Mouse (Mus musculus) ES-E14 (cell line): Measurements from ENCODE around the gene 2300003K06Rik.
"Not testable (repeated sequence)": the region's sequence is repeated elsewhere in the genome, so short reads cannot be mapped to it uniquely, and the experiment has no call there.

Source experiments
- CHD2 ChIP-seq: IDR thresholded peaks from 2 replicates; pipeline ENCODE4 v1.6.1; 2014; ENCODE audit warnings: mild to moderate bottlenecking, low read depth, low read length, inconsistent platforms
- MAFK ChIP-seq: IDR thresholded peaks from 2 replicates; pipeline ENCODE4 v1.6.1; 2014; ENCODE audit warnings: mild to moderate bottlenecking, low read depth, low read length, inconsistent platforms; ENCODE audit not compliant: insufficient read depth

- not testable (repeated sequence) for TF ChIP-seq CHD2, MAFK
Observed at GRCm38 (mm10) chr11:99815566-99815965, 22.3 kb downstream of the 2300003K06Rik start, which contains the start of gene Gm11564.
